Mouse (Mus musculus) lung, postnatal 0 days (tissue): ENCODE measurements around the gene Tmem274.

ENCODE experiments used
- CTCF ChIP-seq: IDR thresholded peaks from 2 replicates; pipeline ENCODE4 v1.5.1; 2016; ENCODE audit warnings: antibody characterized with exemption, mild to moderate bottlenecking
- EP300 ChIP-seq: IDR thresholded peaks from 2 replicates; pipeline ENCODE4 v1.6.1; 2016; ENCODE audit warnings: antibody characterized with exemption, mild to moderate bottlenecking, control low read depth

DNA sequence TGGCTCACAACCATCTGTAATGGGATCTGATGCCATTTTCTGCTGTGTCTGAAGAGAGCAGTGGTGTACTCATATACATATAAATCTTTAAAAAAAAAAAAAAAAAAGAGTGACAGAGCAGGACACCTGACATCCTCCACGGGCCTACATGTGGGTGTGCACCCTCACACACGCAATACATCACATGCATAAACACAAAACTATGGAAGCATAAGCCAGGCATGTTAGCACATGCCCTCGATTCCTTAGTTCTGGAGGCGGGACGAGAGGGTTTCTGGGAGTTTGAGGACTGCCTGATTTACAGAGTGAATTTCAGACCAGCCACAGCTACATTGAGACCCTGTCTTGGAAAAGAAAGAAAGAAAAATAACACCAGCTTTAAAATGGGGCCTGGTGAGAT, 27.2 kb downstream of the Tmem274 start:
- TF ChIP-seq CTCF (no peak), EP300 (no peak)
